Mouse (Mus musculus): ENCODE data around the gene Ascl2. TPM values are rescaled to one million over a fixed set of nuclear protein-coding genes. Genes with fewer than 3 reads are reported as not detected.

Gene Ascl2
- polyA plus RNA-seq, 1 experiment from 2014 or later, result 1.1 TPM

- H3K27me3 ChIP-seq, result no peaks in the 10 kb centered on the region
- no peak for ATAC-seq (ENCODE audit: insufficient number of reproducible peaks, insufficient read depth, low FRiP score, low TSS enrichment, low read depth)
- H3K27ac ChIP-seq, result no peak overlapping the region
- 0 out of 2 replicates have a peak, but pooled peaks cover 4% of the 10 kb centered on the region for H3K4me1 ChIP-seq (replicated peaks)
- no peak overlapping the region for H3K4me3 ChIP-seq (replicated peaks)
- H3K36me3 ChIP-seq, result no peaks in the 10 kb centered on the region
- 84% methylated on average over 2 of the region's 2 CpGs for WGBS
- H3K9ac ChIP-seq (replicated peaks), result no peak overlapping the region
- no peaks in the 10 kb centered on the region for H3K9me3 ChIP-seq
- no peak overlapping the region for H3K4me2 ChIP-seq
Observed at GRCm38 (mm10) chr7:142996998-142997397, 27.9 kb upstream of the Ascl2 start.

GRCm38 (mm10) chr7:142995630-142996338 lies 26.7 kb upstream of the Ascl2 start:
- Histone ChIP-seq H3K4me3 (replicated peaks) (no peak overlapping the region), H3K9me3 (no peaks in the 10 kb centered on the region), H3K4me1 (replicated peaks) (0 out of 2 replicates have a peak, but pooled peaks cover 4% of the 10 kb centered on the region), H3K27me3 (no peaks in the 10 kb centered on the region), H3K27ac (no peak overlapping the region), H3K4me2 (no peak overlapping the region), H3K9ac (replicated peaks) (no peak overlapping the region), H3K36me3 (no peaks in the 10 kb centered on the region)
- ATAC-seq (ENCODE audit: insufficient number of reproducible peaks, insufficient read depth, low FRiP score, low TSS enrichment, low read depth), result no peak
- WGBS, result 46% methylated on average over 3 of the region's 3 CpGs

- H3K9me3 ChIP-seq, result no peaks in the 10 kb centered on the region
- H3K4me3 ChIP-seq (replicated peaks), result no peak overlapping the region
- peaks cover 4% of the 10 kb centered on the region; the same call in 1 of the 2 replicates for H3K4me1 ChIP-seq (replicated peaks)
- H3K27me3 ChIP-seq, result no peaks in the 10 kb centered on the region
- H3K9ac ChIP-seq (replicated peaks), result no peak overlapping the region
- H3K4me2 ChIP-seq, result no peak overlapping the region
- no peaks in the 10 kb centered on the region for H3K36me3 ChIP-seq
- no peak overlapping the region for H3K27ac ChIP-seq
- no peak for ATAC-seq (ENCODE audit: insufficient number of reproducible peaks, insufficient read depth, low FRiP score, low TSS enrichment, low read depth)
Observed at GRCm38 (mm10) chr7:142995004-142995403, 25.9 kb upstream of the Ascl2 start.

GRCm38 (mm10) chr7:142987718-142988117 lies 18.7 kb upstream of the Ascl2 start:
- H3K27ac ChIP-seq, result no peak overlapping the region
- no peak overlapping the region for H3K4me3 ChIP-seq (replicated peaks)
- no peaks in the 10 kb centered on the region for H3K9me3 ChIP-seq

DNA sequence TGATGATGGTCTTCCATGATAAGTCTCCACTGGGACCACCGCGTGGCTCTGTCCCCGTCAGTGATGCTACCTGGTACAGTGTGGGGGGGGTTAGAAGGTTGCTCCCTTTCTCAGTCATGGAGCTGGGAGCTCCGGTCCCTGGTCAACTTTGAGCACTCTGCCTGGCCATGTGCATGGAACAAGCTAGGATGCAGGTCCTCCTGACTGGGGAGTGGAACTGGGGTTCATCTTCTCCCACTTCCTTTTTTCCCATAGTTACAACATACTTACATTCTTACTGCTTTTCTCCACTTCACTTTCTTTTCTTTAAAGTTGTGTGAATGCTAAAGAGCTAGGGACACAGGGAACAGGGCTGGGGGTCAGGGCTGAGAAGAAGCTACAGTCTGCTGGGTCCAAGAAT lies 16.1 kb upstream of the Ascl2 start:
- no peak overlapping the region for H3K4me3 ChIP-seq (replicated peaks)
- 93% methylated on average over 4 of the region's 4 CpGs for WGBS
- ATAC-seq (ENCODE audit: insufficient number of reproducible peaks, insufficient read depth, low FRiP score, low TSS enrichment, low read depth), result no peak
- H3K36me3 ChIP-seq, result no peaks in the 10 kb centered on the region
- H3K9me3 ChIP-seq, result no peaks in the 10 kb centered on the region
- H3K27ac ChIP-seq, result no peak overlapping the region
- H3K27me3 ChIP-seq, result peaks cover 3% of the 10 kb centered on the region; the same call in 1 of the 2 replicates
- H3K4me2 ChIP-seq, result no peak overlapping the region
- no peak overlapping the region for H3K9ac ChIP-seq (replicated peaks)
- H3K4me1 ChIP-seq (replicated peaks), result no peaks in the 10 kb centered on the region; the same call in 1 of the 2 replicates

More at GRCm38 (mm10) chr7:142987718-142988117, 18.7 kb upstream of the Ascl2 start:
- H3K4me1 ChIP-seq (replicated peaks), result no peaks in the 10 kb centered on the region; the same call in 1 of the 2 replicates
- no peaks in the 10 kb centered on the region for H3K36me3 ChIP-seq
- 80% methylated on average over 3 of the region's 3 CpGs for WGBS
- ATAC-seq (ENCODE audit: insufficient number of reproducible peaks, insufficient read depth, low FRiP score, low TSS enrichment, low read depth), result no peak
- no peak overlapping the region for H3K9ac ChIP-seq (replicated peaks)
- H3K4me2 ChIP-seq, result no peak overlapping the region
- H3K27me3 ChIP-seq, result peaks cover 3% of the 10 kb centered on the region; the same call in 1 of the 2 replicates

- ATAC-seq (ENCODE audit: insufficient number of reproducible peaks, insufficient read depth, low FRiP score, low TSS enrichment, low read depth), result no peak
Observed at GRCm38 (mm10) chr7:142981908-142982307, 12.8 kb upstream of the Ascl2 start.

DNA sequence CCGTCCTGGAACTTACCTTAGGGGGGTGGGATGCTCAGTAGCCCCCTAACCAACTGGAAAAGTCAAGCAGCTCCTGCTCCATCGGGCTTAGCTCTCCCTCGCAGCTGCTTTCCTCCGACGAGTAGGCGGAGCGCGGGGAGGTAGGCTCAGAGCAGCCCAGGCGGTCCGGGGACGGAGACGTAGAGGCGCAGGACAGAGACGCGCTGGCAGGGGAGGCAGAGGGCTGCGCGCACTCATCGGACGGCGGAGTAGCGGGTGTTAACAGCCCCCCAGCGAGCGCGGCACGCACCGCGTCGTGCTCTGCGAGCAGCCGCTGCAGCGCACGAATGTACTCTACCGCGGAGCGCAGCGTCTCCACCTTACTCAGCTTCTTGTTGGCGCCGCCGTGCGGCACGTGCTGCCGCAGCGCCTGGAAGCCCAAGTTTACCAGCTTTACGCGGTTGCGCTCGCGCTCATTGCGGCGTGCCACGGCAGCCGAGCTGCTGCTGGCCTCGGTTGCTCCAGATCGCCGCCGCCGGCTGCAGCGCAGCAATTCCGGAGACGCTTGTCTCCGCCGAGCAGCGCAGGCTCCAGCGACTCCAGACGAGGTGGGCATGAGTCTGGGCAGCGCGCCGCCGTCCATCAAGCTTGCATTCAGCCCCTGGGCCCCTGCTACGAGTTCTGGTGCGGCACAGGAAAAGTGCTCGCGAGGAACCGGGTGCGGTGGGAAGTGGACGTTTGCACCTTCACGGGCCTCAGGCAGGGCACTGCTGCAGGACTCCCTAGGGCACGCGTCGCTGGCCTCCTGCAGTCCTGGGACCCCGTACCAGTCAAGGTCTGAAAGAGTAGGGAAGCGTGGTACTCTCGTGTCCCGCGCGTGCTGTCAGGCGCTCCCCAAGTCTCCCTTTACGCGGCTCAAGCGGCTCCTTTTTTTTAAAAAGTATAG lies 918 bp downstream of the Ascl2 start:
- peak; percentile 61; the same call in 1 of the 2 replicates for ATAC-seq (ENCODE audit: insufficient number of reproducible peaks, insufficient read depth, low FRiP score, low TSS enrichment, low read depth)
- no peak overlapping the region for H3K27ac ChIP-seq

More at GRCm38 (mm10) chr7:142981908-142982307, 12.8 kb upstream of the Ascl2 start:
- H3K9ac ChIP-seq (replicated peaks), result no peak overlapping the region
- no peak overlapping the region for H3K4me3 ChIP-seq (replicated peaks)
- H3K4me1 ChIP-seq (replicated peaks), result no peaks in the 10 kb centered on the region
- H3K9me3 ChIP-seq, result no peaks in the 10 kb centered on the region
- peaks cover 3% of the 10 kb centered on the region; the same call in 1 of the 2 replicates for H3K27me3 ChIP-seq
- H3K27ac ChIP-seq, result no peak overlapping the region
- 70% methylated on average over 4 of the region's 4 CpGs for WGBS
- H3K4me2 ChIP-seq, result no peak overlapping the region
- no peaks in the 10 kb centered on the region for H3K36me3 ChIP-seq

GRCm38 (mm10) chr7:142967414-142967883 lies 1.6 kb downstream of the Ascl2 start:
- H3K4me3 ChIP-seq (replicated peaks), result peak overlapping the region; percentile 50
- H3K9ac ChIP-seq (replicated peaks), result peak overlapping the region; percentile 55
- H3K9me3 ChIP-seq, result no peaks in the 10 kb centered on the region
- no peak overlapping the region for H3K27ac ChIP-seq
- no peaks in the 10 kb centered on the region for H3K36me3 ChIP-seq
- H3K27me3 ChIP-seq, result peaks cover 95% of the 10 kb centered on the region
- WGBS, result under 1% methylated on average over 36 of the region's 36 CpGs
- peak; percentile 12; the same call in 1 of the 2 replicates for ATAC-seq (ENCODE audit: insufficient number of reproducible peaks, insufficient read depth, low FRiP score, low TSS enrichment, low read depth)
- peaks cover 26% of the 10 kb centered on the region for H3K4me1 ChIP-seq (replicated peaks)
- H3K4me2 ChIP-seq, result peak overlapping the region; percentile 96

More for the DNA sequence above, 918 bp downstream of the Ascl2 start:
- Histone ChIP-seq H3K9ac (replicated peaks) (peak overlapping the region; percentile 55), H3K27me3 (peaks cover 90% of the 10 kb centered on the region), H3K9me3 (no peaks in the 10 kb centered on the region), H3K36me3 (no peaks in the 10 kb centered on the region), H3K4me1 (replicated peaks) (peaks cover 26% of the 10 kb centered on the region), H3K4me2 (peak overlapping the region; percentile 96), H3K4me3 (replicated peaks) (peak overlapping the region; percentile 50)
- under 1% methylated on average over 90 of the region's 90 CpGs for WGBS

DNA sequence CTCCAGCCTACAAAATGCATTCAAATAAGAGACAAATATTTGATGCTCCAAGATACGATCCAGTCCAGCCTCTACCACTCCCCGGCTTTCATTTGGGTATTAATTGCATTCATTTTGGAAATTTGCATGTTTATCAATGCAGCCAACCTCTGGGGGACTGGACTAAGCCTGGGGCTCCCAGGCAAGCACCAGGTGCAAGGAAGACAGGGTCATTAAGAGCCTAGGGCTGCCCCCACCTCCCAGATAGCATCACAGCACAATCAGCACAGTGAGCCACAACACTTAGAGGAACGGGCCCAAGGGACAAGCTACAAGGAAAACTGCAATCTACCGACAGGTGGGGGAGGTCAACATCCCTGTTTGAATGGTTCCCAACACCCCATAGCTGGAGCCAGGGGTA lies 9.3 kb downstream of the Ascl2 start:
- no peak for ATAC-seq (ENCODE audit: insufficient number of reproducible peaks, insufficient read depth, low FRiP score, low TSS enrichment, low read depth)
- H3K4me2 ChIP-seq, result no peak overlapping the region
- H3K27ac ChIP-seq, result no peak overlapping the region
- peaks cover 6% of the 10 kb centered on the region; the same call in 1 of the 2 replicates for H3K4me1 ChIP-seq (replicated peaks)
- 0 out of 2 replicates have a peak, but pooled peaks cover 4% of the 10 kb centered on the region for H3K9me3 ChIP-seq
- no peak overlapping the region for H3K4me3 ChIP-seq (replicated peaks)
- no peaks in the 10 kb centered on the region for H3K36me3 ChIP-seq
- 78% methylated on average over 4 of the region's 4 CpGs for WGBS
- no peak overlapping the region for H3K9ac ChIP-seq (replicated peaks)
- H3K27me3 ChIP-seq, result peaks cover 24% of the 10 kb centered on the region

- 92% methylated on average over 1 of the region's 1 CpGs for WGBS
- H3K9me3 ChIP-seq, result 0 out of 2 replicates have a peak, but pooled peaks cover 8% of the 10 kb centered on the region
- H3K36me3 ChIP-seq, result no peaks in the 10 kb centered on the region
- H3K27me3 ChIP-seq, result peaks cover 15% of the 10 kb centered on the region; the same call in 1 of the 2 replicates
- H3K27ac ChIP-seq, result no peak overlapping the region
- H3K4me1 ChIP-seq (replicated peaks), result peaks cover 6% of the 10 kb centered on the region; the same call in 1 of the 2 replicates
- no peak overlapping the region for H3K9ac ChIP-seq (replicated peaks)
- ATAC-seq (ENCODE audit: insufficient number of reproducible peaks, insufficient read depth, low FRiP score, low TSS enrichment, low read depth), result no peak
- H3K4me3 ChIP-seq (replicated peaks), result no peak overlapping the region
- no peak overlapping the region for H3K4me2 ChIP-seq
Observed at GRCm38 (mm10) chr7:142958817-142959216, 10.2 kb downstream of the Ascl2 start.

- no peak for ATAC-seq (ENCODE audit: insufficient number of reproducible peaks, insufficient read depth, low FRiP score, low TSS enrichment, low read depth)
- Histone ChIP-seq H3K4me2 (no peak overlapping the region), H3K36me3 (no peaks in the 10 kb centered on the region), H3K4me1 (replicated peaks) (peaks cover 4% of the 10 kb centered on the region; the same call in 1 of the 2 replicates), H3K27ac (no peak overlapping the region), H3K9me3 (0 out of 2 replicates have a peak, but pooled peaks cover 13% of the 10 kb centered on the region), H3K27me3 (no peaks in the 10 kb centered on the region), H3K9ac (replicated peaks) (no peak overlapping the region), H3K4me3 (replicated peaks) (no peak overlapping the region)
- 70% methylated on average over 2 of the region's 2 CpGs for WGBS
Observed at GRCm38 (mm10) chr7:142956018-142956417, 13.0 kb downstream of the Ascl2 start.
